ENCODE assay signal across 14 mouse cellular contexts in genomic region chr6:116398136-116398535, GRCm38 (mm10).
DNase-seq lines count a peak whose midpoint lies in the region; ATAC-seq and TF ChIP-seq lines count a peak whose summit lies in the region.
"Had no signal": no experiment of that assay in that cellular context is flagged by ENCODE, and none has a peak within 500 bp of the region (broad histone marks: within the 10 kb centered on the region; RNA-seq: fewer than 3 reads in every experiment).

No protein-coding gene starts in this region.

- ATAC-seq in midbrain, postnatal 0 days (ENCODE audit: low FRiP score): no peak
- peak; percentile 8; the same call in 1 of the 2 replicates for ATAC-seq in forebrain, embryonic 14.5 days

- H3K27me3 ChIP-seq in midbrain, embryonic 10.5 days (ENCODE audit: low read depth, poor library complexity, severe bottlenecking): no peaks in the 10 kb centered on the region
- H3K27me3 ChIP-seq in midbrain, postnatal 0 days (ENCODE audit: insufficient read depth, low read length): no peaks in the 10 kb centered on the region
- H3K27me3 ChIP-seq in forebrain, embryonic 14.5 days (replicated peaks; ENCODE audit: control insufficient read depth, insufficient read depth, low read length): no peaks in the 10 kb centered on the region
- H3K27me3 ChIP-seq: embryonic facial prominence, embryonic 13.5 days had no signal

- no peak for DNase-seq in midbrain, embryonic 10.5 days (ENCODE audit: low spot score)
- DNase-seq in midbrain, postnatal 0 days (ENCODE audit: low spot score): no peak
- DNase-seq in forebrain, embryonic 14.5 days (ENCODE audit: low spot score): no peak
- DNase-seq in mesoderm, embryonic 11.5 days (ENCODE audit: low read depth, low spot score): peak; percentile 19
- DNase-seq in urinary bladder, postnatal 14 days (ENCODE audit: low spot score): no peak
- DNase-seq in adrenal gland, adult 18-20 months (ENCODE audit: low spot score in 2 of 2): no peak
- no peak for DNase-seq in frontal cortex, adult 2 months (ENCODE audit: extremely low spot score in 1 of 2, low spot score in 1 of 2)
- DNase-seq: cerebellum, postnatal 14 days; gastrocnemius, adult 2 months; lung, adult 2 months; thymus, postnatal 36 days had no signal

- 59% methylated on average over 2 of the region's 2 CpGs for WGBS in midbrain, embryonic 10.5 days
- 19% methylated on average over 2 of the region's 2 CpGs for WGBS in midbrain, postnatal 0 days
- WGBS in forebrain, embryonic 14.5 days: 18% methylated on average over 2 of the region's 2 CpGs
- WGBS in olfactory bulb, adult 2 months: 33% methylated on average over 2 of the region's 2 CpGs

- H3K36me3 ChIP-seq in midbrain, embryonic 10.5 days: peaks cover 5% of the 10 kb centered on the region
- peaks cover 9% of the 10 kb centered on the region for H3K36me3 ChIP-seq in midbrain, postnatal 0 days (ENCODE audit: insufficient read depth, low read length)
- H3K36me3 ChIP-seq in forebrain, embryonic 14.5 days (ENCODE audit: control insufficient read depth, insufficient read depth, low read length): peaks cover 8% of the 10 kb centered on the region; the same call in 1 of the 2 replicates

- H3K4me1 ChIP-seq in midbrain, embryonic 10.5 days: peaks cover 24% of the 10 kb centered on the region
- H3K4me1 ChIP-seq in midbrain, postnatal 0 days (ENCODE audit: insufficient read depth, low read length): no peaks in the 10 kb centered on the region
- peaks cover 16% of the 10 kb centered on the region for H3K4me1 ChIP-seq in forebrain, embryonic 14.5 days (ENCODE audit: control insufficient read depth, insufficient read depth, low read length)
- H3K4me1 ChIP-seq in olfactory bulb, adult 2 months (ENCODE audit: control insufficient read depth, insufficient read depth, low read length): peaks cover 16% of the 10 kb centered on the region
- H3K4me1 ChIP-seq: embryonic facial prominence, embryonic 13.5 days had no signal

- no peak overlapping the region for H3K9ac ChIP-seq in midbrain, postnatal 0 days (replicated peaks; ENCODE audit: low read length, poor library complexity, severe bottlenecking)
- H3K9ac ChIP-seq in forebrain, embryonic 14.5 days (ENCODE audit: low read length): no peak overlapping the region
- H3K9ac ChIP-seq: embryonic facial prominence, embryonic 13.5 days had no signal

- peak overlapping the region; percentile 81 for H3K27ac ChIP-seq in midbrain, embryonic 10.5 days (replicated peaks)
- no peak overlapping the region for H3K27ac ChIP-seq in midbrain, postnatal 0 days (ENCODE audit: low read depth, low read length)
- peak overlapping the region; percentile 15; the same call in 1 of the 2 replicates for H3K27ac ChIP-seq in forebrain, embryonic 14.5 days (ENCODE audit: low read depth, low read length)
- peak overlapping the region; percentile 88 for H3K27ac ChIP-seq in olfactory bulb, adult 2 months (ENCODE audit: insufficient read depth, low read depth, low read length)
- H3K27ac ChIP-seq: embryonic facial prominence, embryonic 13.5 days; gastrocnemius, adult 2 months had no signal

- H3K9me3 ChIP-seq in midbrain, embryonic 10.5 days (replicated peaks): no peaks in the 10 kb centered on the region
- H3K9me3 ChIP-seq in midbrain, postnatal 0 days (ENCODE audit: low read length): no peaks in the 10 kb centered on the region
- no peaks in the 10 kb centered on the region for H3K9me3 ChIP-seq in forebrain, embryonic 14.5 days (replicated peaks; ENCODE audit: control insufficient read depth, low read length)
- H3K9me3 ChIP-seq: embryonic facial prominence, embryonic 13.5 days had no signal

- TF ChIP-seq CTCF in midbrain, postnatal 0 days (IDR thresholded peaks at IDR 0.05): no peak
- no peak for TF ChIP-seq CTCF in olfactory bulb, adult 2 months (IDR thresholded peaks at IDR 0.05; ENCODE audit: insufficient read depth, low read depth, low read length)

- TF ChIP-seq POLR2A in olfactory bulb, adult 2 months (IDR thresholded peaks at IDR 0.05; ENCODE audit: insufficient read depth, low read depth, low read length): no peak

- no peak overlapping the region for H3K4me2 ChIP-seq in midbrain, postnatal 0 days (ENCODE audit: low read depth, low read length, poor library complexity, severe bottlenecking)
- no peak overlapping the region for H3K4me2 ChIP-seq in forebrain, embryonic 14.5 days (ENCODE audit: low read length)
- H3K4me2 ChIP-seq: embryonic facial prominence, embryonic 13.5 days; heart, embryonic 11.5 days had no signal

- no peak overlapping the region for H3K4me3 ChIP-seq in midbrain, embryonic 10.5 days
- no peak overlapping the region for H3K4me3 ChIP-seq in midbrain, postnatal 0 days (ENCODE audit: low read depth, low read length)
- H3K4me3 ChIP-seq in forebrain, embryonic 14.5 days (ENCODE audit: low read depth, low read length): no peak overlapping the region
- H3K4me3 ChIP-seq in olfactory bulb, adult 2 months (ENCODE audit: insufficient read depth, low read depth, low read length): no peak overlapping the region
- H3K4me3 ChIP-seq: embryonic facial prominence, embryonic 13.5 days; gastrocnemius, adult 2 months had no signal
